Comparison of ENCODE assay signal across 8 mouse cellular contexts in the genomic region with DNA sequence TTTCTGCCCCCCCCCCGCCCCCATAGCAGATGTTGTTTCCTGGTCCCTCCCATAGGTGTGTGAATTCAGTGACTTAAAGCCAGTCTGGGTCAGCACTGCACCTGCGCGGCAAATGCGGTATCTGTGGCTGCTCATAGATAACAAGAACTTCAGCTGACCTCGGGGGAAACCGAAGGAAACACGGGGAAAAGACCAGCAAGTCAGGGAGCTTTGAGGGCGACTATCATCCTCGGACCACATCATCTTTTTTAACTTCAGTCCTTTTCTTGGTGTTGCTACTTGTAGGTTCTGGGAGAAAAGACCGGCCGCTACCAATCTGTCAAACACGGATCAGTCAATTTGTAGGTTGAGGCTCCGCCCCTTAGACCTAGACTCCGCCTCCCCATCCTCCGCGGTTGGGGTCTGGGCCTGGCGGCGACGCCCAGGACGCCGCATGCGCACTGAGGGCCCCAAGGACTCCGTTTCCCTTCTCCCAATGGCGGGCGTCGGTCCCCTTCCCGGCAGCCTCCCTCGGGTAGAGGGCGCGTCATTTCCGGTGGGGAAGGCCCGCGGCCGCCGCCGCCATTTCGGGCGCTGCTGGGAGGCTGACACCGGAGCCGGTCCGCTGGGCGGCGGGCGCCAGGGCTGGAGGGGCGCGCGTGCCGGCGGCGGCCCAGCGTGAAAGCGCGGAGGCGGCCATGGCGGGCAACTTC. TPM values are rescaled to one million over a fixed set of nuclear protein-coding genes. Genes with fewer than 3 reads are reported as not detected.
DNase-seq lines count a peak whose midpoint lies in the region; ATAC-seq lines count a peak whose summit lies in the region.

A gene (plus strand): TSS at position 513 of the 692 bp plus-strand sequence.

- H3K27ac ChIP-seq in hindbrain, embryonic 11.5 days (ENCODE audit: low read depth, low read length) = peak within 1 kb of the TSS; percentile 89

- H3K4me1 ChIP-seq in hindbrain, embryonic 11.5 days (replicated peaks; ENCODE audit: control insufficient read depth, insufficient read depth, low read length) = 0 out of 2 replicates have a peak, but pooled peaks cover 5% of the 10 kb centered on the region

- H3K27me3 ChIP-seq in hindbrain, embryonic 11.5 days (ENCODE audit: control insufficient read depth, insufficient read depth, low read length) = no peaks in the 10 kb centered on the region

- H3K4me3 ChIP-seq in hindbrain, embryonic 11.5 days (ENCODE audit: low read depth, low read length) = peak within 1 kb of the TSS; percentile 99

- WGBS in hindbrain, embryonic 11.5 days = under 1% methylated on average over 43 of the region's 55 CpGs

- peak within 1 kb of the TSS; percentile 91 for H3K9ac ChIP-seq in hindbrain, embryonic 11.5 days (ENCODE audit: low read depth, low read length)

- ATAC-seq in hindbrain, embryonic 11.5 days (ENCODE audit: low FRiP score) = peak; percentile 98

- DNase-seq in MN1 (ENCODE audit: low spot score) = peak; percentile 98
- peak; percentile 98 for DNase-seq in cerebellum, adult 9-10 months
- DNase-seq in frontal cortex, adult 2 months (ENCODE audit: extremely low spot score in 1 of 2, low spot score in 1 of 2) = peak; percentile 92 to 98
- DNase-seq in hindbrain, embryonic 11.5 days (ENCODE audit: low spot score) = peak; percentile 100
- DNase-seq in layer of hippocampus, postnatal 10 days (ENCODE audit: low spot score in 2 of 2) = peak; percentile 98 to 99
- DNase-seq in lung, postnatal 10 days = peak; percentile 99
- DNase-seq in ovary, postnatal 36 days (ENCODE audit: low spot score) = peak; percentile 98
- peak; percentile 100 for DNase-seq in thymus, postnatal 25 days

- peak within 1 kb of the TSS; percentile 82 for H3K4me2 ChIP-seq in hindbrain, embryonic 11.5 days (replicated peaks; ENCODE audit: low read depth, low read length)

- H3K36me3 ChIP-seq in hindbrain, embryonic 11.5 days (ENCODE audit: control insufficient read depth, insufficient read depth, low read length) = no peaks in the 10 kb centered on the region

- no peaks in the 10 kb centered on the region for H3K9me3 ChIP-seq in hindbrain, embryonic 11.5 days (ENCODE audit: control insufficient read depth, low read length)

RNA-seq across cellular contexts. Expression of the gene that starts here (rescaled TPM):
- polyA plus RNA-seq in frontal cortex, adult 2 months (2012; rRNA removed) = 83.6 and 84.2 TPM in 2 replicates
- polyA plus RNA-seq in hindbrain, embryonic 11.5 days (2014; fragmentation: Nextera tagmentation; extraction: Ambion mirVana) = 113 and 127 TPM in 2 replicates
- 100 to 1,000 TPM; 127 to 129 TPM for total RNA-seq in layer of hippocampus, postnatal 10 days (2021)

Comparison
In these comparisons a context has a peak if more than half of its experiments do, and no peak if none do; other contexts are left out.
1. Peak in every context shown above with its lines: DNase-seq, ATAC-seq, H3K4me3 ChIP-seq and H3K27ac ChIP-seq.